Mouse (Mus musculus): ENCODE data around the gene Pqbp1. TPM values are rescaled to one million over a fixed set of nuclear protein-coding genes. Genes with fewer than 3 reads are reported as not detected.
"Not testable (repeated sequence)": the region's sequence is repeated elsewhere in the genome, so short reads cannot be mapped to it uniquely, and the experiment has no call there.

Gene Pqbp1
- polyA plus RNA-seq, 1 experiment from 2014 or later, result 172 TPM

DNA sequence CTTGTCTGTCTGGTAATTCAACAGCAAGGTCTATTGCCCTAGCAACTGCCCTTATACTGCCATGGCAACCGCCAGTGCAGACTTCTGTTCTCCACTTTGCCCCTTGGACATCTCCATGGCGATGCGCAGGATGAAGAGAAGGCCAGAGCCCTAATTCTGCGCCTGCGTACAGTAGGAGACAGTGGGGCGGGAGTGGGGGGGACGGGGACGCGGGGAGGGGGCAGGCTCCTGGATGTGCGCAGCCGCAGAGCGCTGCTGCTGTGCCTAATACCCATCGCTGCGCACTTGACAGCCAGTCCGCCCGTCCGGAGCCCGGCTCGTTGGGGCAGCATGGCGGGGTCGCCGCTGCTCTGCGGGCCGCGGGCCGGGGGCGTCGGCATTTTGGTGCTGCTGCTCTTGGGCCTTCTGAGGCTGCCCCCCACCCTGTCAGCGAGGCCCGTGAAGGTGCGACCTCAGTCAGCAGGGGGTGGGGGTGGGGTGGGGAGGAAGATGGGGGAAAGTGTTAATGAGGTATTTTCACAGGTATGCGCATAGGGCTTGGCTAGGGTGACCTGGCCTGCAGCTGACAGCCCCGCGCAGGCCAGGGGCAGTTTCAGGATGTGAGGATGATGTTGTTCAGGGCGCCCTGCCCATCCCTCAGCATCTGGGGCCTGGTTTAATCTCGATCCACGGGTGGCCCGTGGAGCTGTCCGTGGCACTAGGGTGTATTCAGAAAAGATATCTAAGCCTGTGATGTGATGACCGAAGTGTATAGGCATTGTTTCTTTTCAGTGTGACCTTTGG is 20.7 kb upstream of the Pqbp1 start, which contains the start of gene Pcsk1n:
Gene Pcsk1n (plus strand): TSS at position 222 of the 783 bp plus-strand sequence.
- Histone ChIP-seq H3K4me1 (peaks cover 8% of the 10 kb centered on the region; the same call in 1 of the 2 replicates), H3K4me2 (replicated peaks) (peak within 1 kb of the TSS; percentile 55), H3K27me3 (peaks cover 23% of the 10 kb centered on the region), H3K9ac (peak within 1 kb of the TSS; percentile 68), H3K9me3 (replicated peaks) (no peaks in the 10 kb centered on the region), H3K36me3 (no peaks in the 10 kb centered on the region), H3K4me3 (peak within 1 kb of the TSS; percentile 42), H3K27ac (peak within 1 kb of the TSS; percentile 79)
- ATAC-seq (ENCODE audit: low FRiP score), result peak; percentile 90
- WGBS, result 28% methylated on average over 37 of the region's 40 CpGs

DNA sequence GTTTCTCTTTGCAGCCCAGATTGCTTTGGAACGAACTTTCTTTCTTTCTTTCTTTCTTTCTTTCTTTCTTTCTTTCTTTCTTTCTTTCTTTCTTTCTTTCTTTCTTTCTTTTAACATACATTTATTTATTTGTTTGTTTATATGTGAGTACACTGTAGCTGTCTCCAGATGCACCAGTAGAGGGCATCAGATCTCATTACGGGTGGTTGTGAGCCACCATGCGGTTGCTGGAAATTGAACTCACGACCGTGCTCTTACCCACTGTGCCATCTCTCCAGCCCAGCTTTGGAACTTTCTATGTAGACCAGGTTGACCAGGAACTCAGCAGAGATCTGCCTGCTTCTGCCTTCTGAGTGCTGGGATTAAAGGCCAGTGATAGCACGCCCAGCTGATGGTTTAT is 18.9 kb upstream of the Pqbp1 start:
- H3K4me3 ChIP-seq; ATAC-seq (ENCODE audit: low FRiP score); H3K4me2 ChIP-seq (replicated peaks); H3K36me3 ChIP-seq; H3K9ac ChIP-seq; H3K27ac ChIP-seq; H3K9me3 ChIP-seq (replicated peaks); H3K4me1 ChIP-seq: not testable (repeated sequence)
- H3K27me3 ChIP-seq, result peaks cover 13% of the 10 kb centered on the region
- 71% methylated on average over 6 of the region's 6 CpGs for WGBS

DNA sequence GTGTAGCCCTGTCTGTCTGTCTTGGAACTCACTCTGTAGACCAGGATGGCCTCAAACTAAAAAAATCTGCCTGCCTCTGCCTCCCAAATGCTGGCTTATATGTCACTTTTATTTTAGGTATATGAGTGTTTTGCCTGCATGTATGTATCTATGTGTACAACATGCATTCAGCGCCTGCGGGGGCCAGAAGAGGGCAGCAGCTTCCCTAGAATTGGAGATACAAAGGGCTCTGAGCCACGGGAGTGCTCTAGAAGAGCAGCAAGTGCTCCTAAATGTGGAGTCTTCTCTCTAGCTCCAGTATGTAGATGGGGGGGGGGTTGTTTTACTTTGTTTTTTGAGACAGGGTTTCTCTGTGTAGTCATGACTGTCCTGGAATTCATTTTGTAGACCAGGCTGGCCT is 16.6 kb upstream of the Pqbp1 start:
- not testable (repeated sequence) for H3K36me3 ChIP-seq; ATAC-seq (ENCODE audit: low FRiP score); H3K4me2 ChIP-seq (replicated peaks); H3K4me3 ChIP-seq; H3K9me3 ChIP-seq (replicated peaks); H3K27me3 ChIP-seq; H3K9ac ChIP-seq; H3K27ac ChIP-seq; H3K4me1 ChIP-seq
- WGBS, result 25% methylated on average over 3 of the region's 3 CpGs

DNA sequence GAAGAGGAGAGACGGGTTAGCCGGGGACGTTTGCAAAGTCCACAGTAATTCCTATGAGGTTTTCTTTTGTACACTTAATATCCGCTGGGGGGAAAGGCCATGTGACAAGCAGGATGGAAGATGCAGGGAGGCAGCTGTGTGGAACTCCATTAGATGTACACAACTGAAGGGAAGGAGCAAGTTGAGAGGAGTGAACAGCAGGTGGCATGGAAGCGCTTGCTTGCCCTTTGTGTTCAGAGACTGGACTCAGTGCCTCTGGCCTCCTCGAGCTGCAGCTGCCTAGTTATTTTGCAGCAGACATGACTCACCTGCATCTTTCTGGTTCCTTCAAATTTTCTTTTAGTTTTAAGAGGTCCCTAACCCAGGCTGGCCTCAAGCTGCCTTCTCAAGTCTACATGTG is 11.4 kb upstream of the Pqbp1 start:
- ATAC-seq (ENCODE audit: low FRiP score), result no peak; the same call in 1 of the 2 replicates
- no peak overlapping the region for H3K9ac ChIP-seq
- 0 out of 2 replicates have a peak, but pooled peaks cover 10% of the 10 kb centered on the region for H3K36me3 ChIP-seq
- H3K4me2 ChIP-seq (replicated peaks), result no peak overlapping the region
- no peak overlapping the region for H3K27ac ChIP-seq
- 50% methylated on average over 6 of the region's 6 CpGs for WGBS
- H3K4me1 ChIP-seq, result no peaks in the 10 kb centered on the region
- no peak overlapping the region for H3K4me3 ChIP-seq
- no peaks in the 10 kb centered on the region for H3K9me3 ChIP-seq (replicated peaks)
- H3K27me3 ChIP-seq, result no peaks in the 10 kb centered on the region

DNA sequence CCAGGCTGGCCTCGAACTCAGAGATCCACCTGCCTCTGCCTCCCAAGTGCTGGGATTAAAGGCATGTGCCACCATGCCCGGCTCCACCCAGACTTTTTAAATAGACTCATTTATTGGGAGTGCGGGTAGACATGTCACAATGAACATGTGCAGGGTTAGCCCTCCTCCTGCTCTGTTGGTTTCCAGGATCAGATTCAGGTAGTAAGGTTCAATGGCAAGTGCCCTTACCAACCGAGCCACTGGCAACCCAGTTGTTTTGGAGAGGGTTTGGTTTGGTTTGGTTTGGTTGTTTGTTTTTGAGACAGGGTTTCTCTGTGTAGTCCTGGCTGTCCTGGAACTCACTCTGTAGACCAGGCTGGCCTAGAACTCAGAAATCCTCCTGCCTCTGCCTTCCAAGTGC is 10.2 kb upstream of the Pqbp1 start, which contains the start of gene Gm10490:
Gene Gm10490 (plus strand): TSS at position 301 of the 400 bp plus-strand sequence.
- H3K9ac ChIP-seq; H3K27ac ChIP-seq; ATAC-seq (ENCODE audit: low FRiP score); H3K27me3 ChIP-seq; H3K4me2 ChIP-seq (replicated peaks); H3K36me3 ChIP-seq; H3K4me3 ChIP-seq; H3K4me1 ChIP-seq; H3K9me3 ChIP-seq (replicated peaks): not testable (repeated sequence)
- 92% methylated on average over 4 of the region's 4 CpGs for WGBS

DNA sequence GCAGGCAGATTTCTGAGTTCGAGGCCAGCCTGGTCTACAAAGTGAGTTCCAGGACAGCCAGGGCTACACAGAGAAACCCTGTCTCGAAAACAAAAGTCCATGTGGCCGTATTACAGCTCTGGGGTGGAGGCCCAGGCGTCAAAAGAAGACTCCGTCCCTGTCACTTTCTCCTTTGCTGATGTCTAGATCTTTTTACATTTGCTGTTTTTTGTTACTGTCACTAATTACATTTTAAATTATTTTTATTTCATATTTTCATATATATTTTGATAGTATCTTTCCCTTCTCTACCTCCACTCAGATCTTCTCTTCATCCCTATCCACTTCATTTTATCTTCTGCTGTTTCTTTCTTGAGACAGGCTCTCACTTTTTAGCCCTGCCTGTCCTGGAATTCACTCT is 8.7 kb upstream of the Pqbp1 start, which contains the start of gene Gm10491:
Gene Gm10491 (minus strand): TSS at position 101 of the 400 bp plus-strand sequence.
- Histone ChIP-seq H3K4me3 (no peak within 1 kb of the TSS), H3K4me1 (no peaks in the 10 kb centered on the region), H3K9me3 (replicated peaks) (no peaks in the 10 kb centered on the region), H3K9ac (no peak within 1 kb of the TSS), H3K27ac (no peak within 1 kb of the TSS), H3K4me2 (replicated peaks) (no peak within 1 kb of the TSS), H3K27me3 (no peaks in the 10 kb centered on the region), H3K36me3 (0 out of 2 replicates have a peak, but pooled peaks cover 10% of the 10 kb centered on the region)
- no peak for ATAC-seq (ENCODE audit: low FRiP score)
- 78% methylated on average over 5 of the region's 5 CpGs for WGBS

DNA sequence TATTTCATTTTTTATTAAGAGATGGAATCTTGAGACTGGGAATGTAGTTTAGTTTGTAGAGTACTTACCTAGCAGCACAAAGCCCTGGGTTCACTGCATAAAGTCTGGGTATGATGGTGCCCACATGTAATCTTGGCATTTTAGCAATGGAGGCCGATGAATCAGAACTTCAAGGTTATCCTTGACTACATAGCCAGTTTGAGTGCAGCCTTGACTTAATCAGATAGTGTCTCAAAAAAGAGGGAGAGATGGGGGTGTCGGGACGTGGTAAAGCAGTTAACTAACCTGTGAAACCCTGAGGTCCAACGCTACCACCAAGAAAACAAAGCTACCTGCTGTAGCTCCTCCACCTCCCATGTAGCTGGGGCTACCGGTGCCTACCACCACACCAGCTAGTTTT is 5.4 kb upstream of the Pqbp1 start:
- WGBS, result 95% methylated on average over 5 of the region's 5 CpGs
- no peak for ATAC-seq (ENCODE audit: low FRiP score)
- no peaks in the 10 kb centered on the region for H3K9me3 ChIP-seq (replicated peaks)

DNA sequence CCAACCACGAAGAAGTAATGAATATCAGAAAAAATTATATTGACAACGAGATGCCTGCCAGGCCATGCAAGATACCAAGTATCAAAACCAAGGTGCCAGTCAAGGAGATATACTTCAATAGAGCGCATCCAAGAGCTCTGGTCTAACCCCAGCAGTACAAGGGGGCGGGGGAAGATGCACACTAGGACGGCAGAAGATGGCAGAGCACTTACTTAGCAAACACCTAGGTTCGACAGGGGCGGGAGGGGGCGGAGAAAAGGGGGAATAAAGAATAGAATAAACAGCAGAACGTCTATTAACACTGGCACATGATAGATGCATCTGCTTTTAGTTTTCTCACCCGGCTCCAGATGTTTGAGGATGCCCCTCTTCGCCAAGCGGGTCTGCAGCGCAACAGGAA is 858 bp downstream of the Pqbp1 start:
- 39% methylated on average over 13 of the region's 13 CpGs for whole genome bisulfite sequencing
- Histone ChIP-seq H3K36me3 (peaks cover 17% of the 10 kb centered on the region), H3K4me3 (peak overlapping the region; percentile 53), H3K4me2 (replicated peaks) (peak overlapping the region; percentile 62), H3K27ac (0 out of 2 replicates have a peak overlapping the region, but pooled peaks have one; percentile 86), H3K9me3 (replicated peaks) (no peaks in the 10 kb centered on the region), H3K4me1 (peaks cover 8% of the 10 kb centered on the region), H3K27me3 (no peaks in the 10 kb centered on the region), H3K9ac (peak overlapping the region; percentile 53)
- no peak for ATAC-seq (ENCODE audit: low FRiP score)

More for the DNA sequence above, 5.4 kb upstream of the Pqbp1 start:
- H3K36me3 ChIP-seq, result 0 out of 2 replicates have a peak, but pooled peaks cover 10% of the 10 kb centered on the region
- H3K9ac ChIP-seq, result no peak overlapping the region
- H3K4me1 ChIP-seq, result 0 out of 2 replicates have a peak, but pooled peaks cover 2% of the 10 kb centered on the region
- H3K27ac ChIP-seq, result no peak overlapping the region
- H3K4me3 ChIP-seq, result no peak overlapping the region
- no peak overlapping the region for H3K4me2 ChIP-seq (replicated peaks)
- no peaks in the 10 kb centered on the region for H3K27me3 ChIP-seq

DNA sequence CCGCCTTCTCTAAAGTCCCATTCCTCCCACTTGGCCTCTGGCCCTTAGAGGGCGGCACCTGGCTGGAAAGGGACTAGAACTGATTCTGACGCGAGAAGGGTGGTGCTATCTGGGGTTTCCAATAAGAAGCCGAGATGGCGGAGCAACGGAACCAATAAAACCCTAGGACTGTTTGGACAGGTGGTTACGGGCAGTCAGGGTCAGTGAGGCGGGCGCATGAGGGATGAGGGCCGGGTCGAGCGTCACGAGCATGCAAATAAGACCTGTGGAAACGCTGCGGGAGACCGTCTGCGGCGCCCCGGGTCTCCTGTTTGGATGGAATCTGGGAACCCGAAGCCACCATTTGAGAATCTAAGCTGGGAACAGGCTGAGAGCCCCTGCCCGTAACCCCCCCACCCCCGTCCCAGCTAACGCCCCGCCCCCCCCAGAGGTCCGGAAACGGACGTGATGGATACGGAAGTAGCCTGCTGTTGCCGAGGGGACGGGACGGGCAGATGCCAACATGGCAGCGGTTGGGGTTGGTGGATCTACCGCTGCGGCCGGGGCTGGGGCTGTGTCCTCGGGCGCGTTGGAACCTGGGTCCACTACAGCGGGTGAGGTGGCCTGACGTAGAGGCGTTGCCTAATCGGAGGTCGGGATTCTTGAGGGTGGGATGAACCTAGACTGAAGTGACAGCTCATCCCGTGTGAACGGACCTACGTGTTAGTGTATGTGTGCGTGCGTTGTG is 15.1 kb downstream of the Pqbp1 start, which contains the start of gene Slc35a2:
Gene Slc35a2 (plus strand): TSS at position 188 of the 727 bp plus-strand sequence.
- peak within 1 kb of the TSS; percentile 53 for H3K4me3 ChIP-seq
- peak within 1 kb of the TSS; percentile 61 for H3K4me2 ChIP-seq (replicated peaks)
- peak within 1 kb of the TSS; percentile 54 for H3K9ac ChIP-seq
- H3K4me1 ChIP-seq, result peaks cover 7% of the 10 kb centered on the region
- H3K27me3 ChIP-seq, result no peaks in the 10 kb centered on the region
- 20% methylated on average over 49 of the region's 49 CpGs for WGBS
- no peaks in the 10 kb centered on the region for H3K9me3 ChIP-seq (replicated peaks)
- H3K27ac ChIP-seq, result peak within 1 kb of the TSS; percentile 85
- peak; percentile 88 for ATAC-seq (ENCODE audit: low FRiP score)
- 0 out of 2 replicates have a peak, but pooled peaks cover 2% of the 10 kb centered on the region for H3K36me3 ChIP-seq

DNA sequence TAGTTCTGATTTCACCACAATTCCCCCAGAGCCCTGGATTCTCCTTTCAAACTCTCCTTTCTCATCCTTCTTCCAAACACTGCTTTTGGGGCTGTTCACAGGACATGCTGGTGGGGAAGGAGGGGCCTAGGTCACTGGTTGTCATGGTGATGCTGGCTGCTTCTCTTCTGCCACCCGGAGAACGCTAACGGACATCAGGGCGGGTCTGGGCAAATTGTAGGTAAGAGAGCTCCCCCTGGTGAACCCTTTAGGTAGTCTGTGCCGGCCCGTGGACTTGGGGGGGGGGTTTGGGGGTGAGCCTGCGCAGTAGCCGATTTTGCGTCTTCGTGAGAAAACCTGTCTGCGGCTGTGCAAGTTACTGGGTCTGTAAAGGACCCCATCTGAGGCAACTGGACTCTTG is 19.2 kb downstream of the Pqbp1 start:
- Histone ChIP-seq H3K36me3 (no peaks in the 10 kb centered on the region), H3K9me3 (replicated peaks) (no peaks in the 10 kb centered on the region), H3K4me1 (peaks cover 10% of the 10 kb centered on the region), H3K9ac (no peak overlapping the region), H3K4me3 (peak overlapping the region; percentile 13), H3K4me2 (replicated peaks) (peak overlapping the region; percentile 80), H3K27ac (no peak overlapping the region), H3K27me3 (no peaks in the 10 kb centered on the region)
- peak; percentile 63 for ATAC-seq (ENCODE audit: low FRiP score)
- WGBS, result 16% methylated on average over 11 of the region's 11 CpGs

DNA sequence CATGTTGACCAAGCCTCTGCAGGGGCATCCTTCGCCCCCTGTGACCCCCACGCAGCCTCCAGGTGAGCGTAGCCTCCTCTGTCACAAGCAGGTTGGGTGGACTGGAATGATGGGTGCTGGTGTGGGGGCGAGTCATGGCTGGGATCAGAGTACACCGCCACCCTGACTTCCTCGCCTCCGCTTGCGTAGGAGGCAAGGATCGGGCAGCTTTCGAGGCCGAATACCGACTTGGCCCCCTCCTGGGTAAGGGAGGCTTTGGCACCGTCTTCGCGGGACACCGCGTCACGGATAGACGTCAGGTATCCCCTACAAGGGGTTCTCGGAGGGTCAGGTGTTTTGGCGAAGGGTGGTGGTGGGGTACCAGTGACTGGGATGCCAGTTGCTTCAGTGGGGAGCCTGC is 20.6 kb downstream of the Pqbp1 start:
- H3K4me2 ChIP-seq (replicated peaks), result peak overlapping the region; percentile 80
- 0 out of 2 replicates have a peak, but pooled peaks cover 7% of the 10 kb centered on the region for H3K36me3 ChIP-seq
- H3K27me3 ChIP-seq, result no peaks in the 10 kb centered on the region
- peak overlapping the region; percentile 49 for H3K9ac ChIP-seq
- peaks cover 9% of the 10 kb centered on the region; the same call in 1 of the 2 replicates for H3K4me1 ChIP-seq
- no peak overlapping the region for H3K27ac ChIP-seq
- no peak; the same call in 1 of the 2 replicates for ATAC-seq (ENCODE audit: low FRiP score)
- peak overlapping the region; percentile 41 for H3K4me3 ChIP-seq
- H3K9me3 ChIP-seq (replicated peaks), result no peaks in the 10 kb centered on the region
- WGBS, result 12% methylated on average over 21 of the region's 21 CpGs

DNA sequence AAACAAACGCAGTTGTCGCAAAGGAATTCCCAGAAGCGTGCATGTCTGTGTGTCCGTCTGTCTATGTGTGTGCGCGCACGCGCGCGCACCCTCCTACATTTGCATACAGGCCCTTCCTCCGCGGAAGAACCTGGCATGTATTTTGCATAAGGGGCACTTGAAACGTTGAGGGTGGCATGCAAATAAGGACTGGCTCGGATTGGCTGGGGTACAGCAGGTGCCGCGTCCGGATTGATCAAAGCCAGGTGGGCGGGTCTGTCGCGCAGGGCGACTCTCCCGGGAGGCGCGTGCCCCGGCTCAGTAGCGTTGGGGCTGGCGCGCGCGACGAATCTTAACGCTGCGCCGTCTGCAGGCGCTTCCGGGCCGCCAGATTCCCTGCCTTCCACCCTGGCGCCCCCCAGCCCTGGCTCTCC is 21.1 kb downstream of the Pqbp1 start, which contains the start of gene Pim2:
Gene Pim2 (plus strand): TSS at position 256 of the 413 bp plus-strand sequence.
- Histone ChIP-seq H3K27ac (peak within 1 kb of the TSS; percentile 32; the same call in 1 of the 2 replicates), H3K9ac (peak within 1 kb of the TSS; percentile 49), H3K4me3 (peak within 1 kb of the TSS; percentile 41), H3K4me1 (peaks cover 9% of the 10 kb centered on the region; the same call in 1 of the 2 replicates), H3K36me3 (0 out of 2 replicates have a peak, but pooled peaks cover 8% of the 10 kb centered on the region), H3K9me3 (replicated peaks) (no peaks in the 10 kb centered on the region), H3K4me2 (replicated peaks) (peak within 1 kb of the TSS; percentile 80), H3K27me3 (no peaks in the 10 kb centered on the region)
- ATAC-seq (ENCODE audit: low FRiP score), result peak; percentile 86
- 17% methylated on average over 35 of the region's 38 CpGs for WGBS
